Mouse (Mus musculus) testis, adult 2 months (tissue): ENCODE data around the gene Acss1.

Source experiments
- CTCF ChIP-seq: fragments of 200-500 bp; IDR thresholded peaks from 2 replicates; pipeline ENCODE4 v1.5.1; 2012; ENCODE audit warnings: low read depth, mild to moderate bottlenecking, inconsistent platforms, low read length, moderate library complexity; ENCODE audit not compliant: control insufficient read depth, insufficient read depth, insufficient replicate concordance
- POLR2A ChIP-seq: fragments of 200-500 bp; IDR thresholded peaks from 2 replicates; pipeline ENCODE4 v1.6.1; 2012; ENCODE audit warnings: low read depth, mild to moderate bottlenecking, inconsistent platforms, low read length, moderate library complexity; ENCODE audit not compliant: control insufficient read depth

DNA sequence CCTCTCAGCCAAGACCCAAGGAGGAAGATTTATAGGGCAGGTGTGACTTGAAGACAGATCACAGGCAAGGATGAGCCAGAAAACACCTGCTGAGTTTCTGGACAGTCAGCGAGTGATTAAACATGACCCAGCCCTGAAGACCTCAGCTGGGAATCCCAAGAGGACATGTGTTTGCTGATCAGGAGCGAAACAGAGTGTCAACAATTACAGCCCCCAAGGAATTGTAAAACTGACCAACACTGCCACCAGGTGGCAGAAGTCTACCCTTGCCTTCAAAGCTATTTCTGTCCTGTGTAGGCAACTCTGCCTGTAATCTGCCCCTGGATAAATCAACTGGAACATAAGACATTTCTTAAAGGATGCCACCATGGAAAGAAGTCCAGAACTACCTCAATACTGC lies 6.6 kb upstream of the Acss1 start:
- TF ChIP-seq CTCF: no peak
- no peak for TF ChIP-seq POLR2A
